Mouse (Mus musculus): ENCODE results near the gene Rin2. TPM values are rescaled to one million over a fixed set of nuclear protein-coding genes. Genes with fewer than 3 reads are reported as not detected.

The Rin2 gene
- polyA plus RNA-seq, 1 experiment from 2014 or later: 56.0 TPM

DNA sequence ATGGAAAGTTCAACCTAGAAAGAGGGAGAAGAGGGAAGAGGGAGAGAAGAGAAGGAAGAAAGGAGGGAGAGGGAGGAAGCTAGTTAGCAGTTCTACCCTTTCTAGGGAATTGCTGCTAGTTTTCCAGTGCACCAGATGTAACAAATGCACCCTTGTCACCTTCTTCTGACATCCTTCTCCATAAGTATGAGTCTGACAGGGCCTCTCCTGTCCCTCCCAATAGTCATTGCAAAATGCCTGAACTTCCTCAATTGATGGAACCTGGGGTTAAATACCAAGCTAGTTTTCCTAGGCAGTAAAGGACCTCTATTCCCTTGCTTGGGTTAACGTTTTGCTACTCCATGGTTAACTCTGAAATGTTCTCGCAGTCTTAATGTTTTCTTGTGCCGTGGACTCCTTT is 149.7 kb downstream of the Rin2 start:
- Histone ChIP-seq H3K9me3 (no peaks in the 10 kb centered on the region), H3K9ac (no peak overlapping the region), H3K36me3 (peaks cover 8% of the 10 kb centered on the region; the same call in 1 of the 2 replicates), H3K4me1 (0 out of 2 replicates have a peak, but pooled peaks cover 3% of the 10 kb centered on the region), H3K4me3 (no peak overlapping the region), H3K27ac (no peak overlapping the region), H3K27me3 (no peaks in the 10 kb centered on the region), H3K4me2 (no peak overlapping the region)
- ATAC-seq (ENCODE audit: insufficient number of reproducible peaks, low FRiP score, low TSS enrichment, low read depth): no peak
- 86% methylated on average over 3 of the region's 3 CpGs for WGBS

DNA sequence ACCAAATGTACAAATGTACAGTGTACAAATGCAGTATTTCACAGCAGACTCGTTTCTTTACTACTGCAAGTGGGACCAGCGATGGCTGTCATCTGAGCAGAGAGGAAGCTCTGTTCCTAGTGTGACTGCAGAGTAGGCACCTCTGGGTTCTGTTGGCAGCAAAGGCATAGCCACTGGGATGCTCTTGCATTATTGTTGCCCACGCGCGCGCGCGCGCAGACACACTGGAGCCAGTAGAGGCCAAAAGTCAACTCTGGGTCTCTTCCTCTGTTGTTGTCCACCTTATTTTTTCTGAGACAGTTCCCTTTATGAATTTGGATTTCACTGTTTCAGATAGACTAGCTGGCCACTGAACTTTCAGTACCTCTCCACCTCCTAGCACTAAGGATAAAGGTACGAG is 150.2 kb downstream of the Rin2 start:
- H3K27me3 ChIP-seq: no peaks in the 10 kb centered on the region
- no peaks in the 10 kb centered on the region for H3K9me3 ChIP-seq
- H3K9ac ChIP-seq: no peak overlapping the region
- 0 out of 2 replicates have a peak, but pooled peaks cover 3% of the 10 kb centered on the region for H3K4me1 ChIP-seq
- no peak for ATAC-seq (ENCODE audit: insufficient number of reproducible peaks, low FRiP score, low TSS enrichment, low read depth)
- no peak overlapping the region for H3K4me2 ChIP-seq
- peaks cover 8% of the 10 kb centered on the region; the same call in 1 of the 2 replicates for H3K36me3 ChIP-seq
- 96% methylated on average over 10 of the region's 10 CpGs for WGBS
- H3K27ac ChIP-seq: no peak overlapping the region
- H3K4me3 ChIP-seq: no peak overlapping the region

GRCm38 (mm10) chr2:145827930-145828329 is 152.9 kb downstream of the Rin2 start:
- Histone ChIP-seq H3K36me3 (peaks cover 6% of the 10 kb centered on the region; the same call in 1 of the 2 replicates), H3K9me3 (no peaks in the 10 kb centered on the region), H3K4me2 (no peak overlapping the region), H3K9ac (no peak overlapping the region), H3K4me3 (no peak overlapping the region), H3K27me3 (no peaks in the 10 kb centered on the region), H3K4me1 (peaks cover 15% of the 10 kb centered on the region), H3K27ac (no peak overlapping the region)
- WGBS: 69% methylated on average over 2 of the region's 2 CpGs
- ATAC-seq (ENCODE audit: insufficient number of reproducible peaks, low FRiP score, low TSS enrichment, low read depth): no peak

DNA sequence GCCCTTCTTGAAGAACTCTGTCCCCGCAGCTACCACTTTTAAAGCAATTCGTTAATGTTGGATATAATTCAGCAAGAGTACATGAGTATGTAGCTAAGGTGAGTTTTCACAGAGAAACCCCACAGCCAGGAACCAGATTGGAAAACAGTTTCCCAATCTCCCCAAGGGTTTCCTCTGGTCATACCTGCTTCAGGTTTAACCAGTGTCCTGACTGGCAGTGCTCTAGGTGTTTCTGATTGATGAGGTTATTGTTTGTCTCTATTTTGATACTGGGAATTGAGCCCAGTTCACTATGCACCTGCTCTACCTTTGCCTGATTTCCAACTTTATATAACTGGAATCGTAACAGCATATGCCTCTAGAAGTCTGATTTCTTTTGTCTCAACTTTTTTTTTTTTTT is 153.6 kb downstream of the Rin2 start:
- H3K36me3 ChIP-seq: no peaks in the 10 kb centered on the region
- no peaks in the 10 kb centered on the region for H3K9me3 ChIP-seq
- H3K4me3 ChIP-seq: no peak overlapping the region
- H3K27me3 ChIP-seq: no peaks in the 10 kb centered on the region
- WGBS: 80% methylated on average over 3 of the region's 3 CpGs
- H3K9ac ChIP-seq: no peak overlapping the region
- no peak overlapping the region for H3K27ac ChIP-seq
- ATAC-seq (ENCODE audit: insufficient number of reproducible peaks, low FRiP score, low TSS enrichment, low read depth): no peak
- no peak overlapping the region for H3K4me2 ChIP-seq
- H3K4me1 ChIP-seq: peaks cover 22% of the 10 kb centered on the region

- no peak overlapping the region for H3K4me3 ChIP-seq
- H3K36me3 ChIP-seq: no peaks in the 10 kb centered on the region
- H3K27me3 ChIP-seq: no peaks in the 10 kb centered on the region
- ATAC-seq (ENCODE audit: insufficient number of reproducible peaks, low FRiP score, low TSS enrichment, low read depth): no peak
- H3K4me2 ChIP-seq: no peak overlapping the region
- H3K9ac ChIP-seq: no peak overlapping the region
- no peak overlapping the region for H3K27ac ChIP-seq
- 83% methylated on average over 4 of the region's 4 CpGs for WGBS
- no peaks in the 10 kb centered on the region for H3K9me3 ChIP-seq
- peaks cover 25% of the 10 kb centered on the region for H3K4me1 ChIP-seq
Measured at GRCm38 (mm10) chr2:145829231-145829630, 154.2 kb downstream of the Rin2 start.

DNA sequence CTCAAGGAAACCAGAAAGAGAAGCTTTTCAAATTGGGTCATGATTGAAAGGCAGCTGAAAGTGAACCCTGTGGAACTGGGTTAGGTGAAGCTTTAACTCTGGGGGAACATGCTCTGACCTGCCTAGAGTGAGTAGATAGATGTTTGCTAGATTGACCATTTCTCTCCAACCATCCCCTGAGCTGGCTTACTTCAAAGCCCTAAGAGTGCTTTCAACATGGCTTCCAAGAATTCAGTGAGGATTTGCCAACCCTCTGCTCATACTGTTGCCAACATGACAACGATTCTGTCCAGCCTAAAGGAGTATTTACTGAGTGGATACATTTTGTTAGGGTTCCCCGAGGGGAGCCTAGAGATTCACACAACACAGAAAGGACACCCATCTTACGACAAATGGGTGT is 155.4 kb downstream of the Rin2 start:
- ATAC-seq (ENCODE audit: insufficient number of reproducible peaks, low FRiP score, low TSS enrichment, low read depth): no peak
- H3K9me3 ChIP-seq: no peaks in the 10 kb centered on the region
- no peak overlapping the region for H3K4me2 ChIP-seq
- no peaks in the 10 kb centered on the region for H3K27me3 ChIP-seq
- H3K36me3 ChIP-seq: peaks cover 4% of the 10 kb centered on the region; the same call in 1 of the 2 replicates
- no peak overlapping the region for H3K4me3 ChIP-seq
- H3K4me1 ChIP-seq: peaks cover 25% of the 10 kb centered on the region
- no peak overlapping the region for H3K9ac ChIP-seq
- H3K27ac ChIP-seq: no peak overlapping the region
- WGBS: 82% methylated on average over 3 of the region's 3 CpGs

DNA sequence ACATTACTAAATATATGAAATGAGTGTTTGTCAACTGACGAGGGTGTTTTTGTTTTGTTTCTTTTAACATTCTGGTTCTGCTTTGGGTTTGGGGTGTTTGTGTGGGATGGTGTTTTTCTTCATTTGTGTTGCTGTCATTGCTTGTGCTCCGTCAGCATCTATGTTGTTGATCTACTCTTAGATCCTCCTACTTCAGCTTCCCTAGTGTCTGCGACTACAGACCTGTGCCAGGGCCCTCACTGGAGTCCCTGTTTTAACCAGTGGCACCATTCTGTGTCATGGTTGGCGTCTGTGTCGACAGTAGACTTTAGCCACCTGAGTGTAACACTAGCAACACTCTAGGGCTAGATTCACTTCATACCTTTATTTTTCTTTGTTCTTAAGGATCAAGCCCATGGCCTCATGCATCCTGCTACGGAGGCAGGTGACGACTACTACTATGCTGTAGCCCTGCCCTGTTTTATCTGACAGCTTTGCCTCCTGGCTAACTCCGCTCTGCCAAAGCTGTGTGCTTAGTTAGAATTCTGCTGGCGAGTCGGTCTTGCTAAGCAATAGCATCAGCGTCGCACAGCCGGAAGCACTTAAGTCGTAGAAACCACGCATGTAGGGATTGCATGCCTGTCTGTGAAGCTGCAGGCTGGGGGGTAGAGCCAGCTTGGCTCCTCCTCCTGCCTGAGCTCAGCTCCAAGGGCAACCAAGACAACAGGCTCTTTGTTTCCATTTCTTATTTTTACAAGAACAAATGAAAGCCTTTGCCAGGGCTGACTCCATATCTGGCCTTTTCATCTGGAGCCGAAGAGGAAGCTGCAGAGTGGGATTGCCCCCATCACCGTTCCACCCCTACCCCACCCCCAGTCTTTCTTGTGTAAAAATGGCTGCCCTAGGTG is 157.2 kb downstream of the Rin2 start:
- ATAC-seq (ENCODE audit: insufficient number of reproducible peaks, low FRiP score, low TSS enrichment, low read depth): peak; percentile 83
- H3K27me3 ChIP-seq: no peaks in the 10 kb centered on the region
- H3K36me3 ChIP-seq: peaks cover 4% of the 10 kb centered on the region; the same call in 1 of the 2 replicates
- no peaks in the 10 kb centered on the region for H3K9me3 ChIP-seq
- H3K4me2 ChIP-seq: peak overlapping the region; percentile 33
- H3K4me3 ChIP-seq: peak overlapping the region; percentile 10; the same call in 1 of the 2 replicates
- H3K9ac ChIP-seq: no peak overlapping the region
- WGBS: 27% methylated on average over 17 of the region's 17 CpGs
- peak overlapping the region; percentile 89 for H3K27ac ChIP-seq
- peaks cover 25% of the 10 kb centered on the region for H3K4me1 ChIP-seq

- Histone ChIP-seq H3K4me1 (peaks cover 25% of the 10 kb centered on the region), H3K27ac (peak overlapping the region; percentile 89), H3K4me2 (peak overlapping the region; percentile 33), H3K36me3 (peaks cover 4% of the 10 kb centered on the region; the same call in 1 of the 2 replicates), H3K4me3 (no peak overlapping the region), H3K9ac (no peak overlapping the region), H3K9me3 (no peaks in the 10 kb centered on the region), H3K27me3 (no peaks in the 10 kb centered on the region)
- ATAC-seq (ENCODE audit: insufficient number of reproducible peaks, low FRiP score, low TSS enrichment, low read depth): no peak
- 17% methylated on average over 5 of the region's 5 CpGs for WGBS
Measured at GRCm38 (mm10) chr2:145832836-145833221, 157.8 kb downstream of the Rin2 start.

DNA sequence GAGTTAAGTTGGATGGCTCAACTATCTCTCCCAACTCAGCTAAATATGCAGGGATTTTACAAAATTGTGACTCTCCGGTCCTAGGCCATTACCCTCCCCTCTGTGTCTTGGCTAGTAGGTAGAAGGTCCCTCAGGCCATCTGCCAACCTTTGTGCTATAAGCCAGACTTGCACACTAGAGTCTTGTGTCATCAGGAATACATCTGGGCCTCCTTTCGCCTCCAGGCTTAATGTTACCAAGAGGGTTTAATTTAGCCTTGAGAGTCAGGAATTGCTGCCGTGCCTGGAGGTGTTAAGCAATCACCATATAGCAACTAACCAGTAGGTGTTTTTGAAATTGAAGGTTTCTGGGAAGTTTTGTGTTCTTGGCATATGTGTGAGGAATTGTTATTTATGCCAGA is 158.3 kb downstream of the Rin2 start:
- no peak for ATAC-seq (ENCODE audit: insufficient number of reproducible peaks, low FRiP score, low TSS enrichment, low read depth)
- Histone ChIP-seq H3K4me3 (no peak overlapping the region), H3K9ac (no peak overlapping the region), H3K4me1 (peaks cover 25% of the 10 kb centered on the region), H3K9me3 (no peaks in the 10 kb centered on the region), H3K36me3 (peaks cover 4% of the 10 kb centered on the region; the same call in 1 of the 2 replicates), H3K4me2 (no peak overlapping the region), H3K27me3 (no peaks in the 10 kb centered on the region), H3K27ac (peak overlapping the region; percentile 89)
- 36% methylated on average over 3 of the region's 3 CpGs for WGBS

GRCm38 (mm10) chr2:145835920-145836319 is 160.9 kb downstream of the Rin2 start:
- ATAC-seq (ENCODE audit: insufficient number of reproducible peaks, low FRiP score, low TSS enrichment, low read depth): no peak
- WGBS: 84% methylated on average over 1 of the region's 1 CpGs
- H3K4me3 ChIP-seq: no peak overlapping the region
- peaks cover 22% of the 10 kb centered on the region for H3K4me1 ChIP-seq
- no peak overlapping the region for H3K9ac ChIP-seq
- H3K27ac ChIP-seq: no peak overlapping the region
- no peak overlapping the region for H3K4me2 ChIP-seq
- H3K9me3 ChIP-seq: no peaks in the 10 kb centered on the region
- peaks cover 7% of the 10 kb centered on the region; the same call in 1 of the 2 replicates for H3K36me3 ChIP-seq
- no peaks in the 10 kb centered on the region for H3K27me3 ChIP-seq

DNA sequence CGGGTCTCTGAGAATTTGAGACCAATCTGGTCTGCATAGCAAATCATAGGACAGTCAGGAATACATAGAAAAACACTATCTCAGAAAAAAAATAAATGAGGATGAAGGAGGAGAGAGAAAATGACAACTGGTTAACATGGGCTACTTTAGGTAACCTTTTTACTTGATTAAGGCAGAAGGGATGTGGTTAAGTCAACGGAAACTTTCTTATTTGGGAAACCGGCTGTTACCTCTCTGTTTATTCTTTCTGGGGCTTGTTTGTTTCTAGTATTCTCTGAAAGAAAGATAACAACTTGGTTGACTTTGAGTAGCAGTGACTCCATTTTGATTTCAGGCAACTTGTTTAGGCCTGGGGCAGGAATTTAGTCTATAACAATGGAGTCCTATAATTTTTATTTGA is 163.7 kb downstream of the Rin2 start:
- ATAC-seq (ENCODE audit: insufficient number of reproducible peaks, low FRiP score, low TSS enrichment, low read depth): no peak
- Histone ChIP-seq H3K4me2 (no peak overlapping the region), H3K36me3 (peaks cover 7% of the 10 kb centered on the region; the same call in 1 of the 2 replicates), H3K4me3 (no peak overlapping the region), H3K9ac (no peak overlapping the region), H3K27me3 (no peaks in the 10 kb centered on the region), H3K27ac (no peak overlapping the region), H3K4me1 (peaks cover 2% of the 10 kb centered on the region; the same call in 1 of the 2 replicates), H3K9me3 (no peaks in the 10 kb centered on the region)
- WGBS: 79% methylated on average over 3 of the region's 3 CpGs

GRCm38 (mm10) chr2:145839565-145840315 is 164.7 kb downstream of the Rin2 start:
- no peaks in the 10 kb centered on the region for H3K9me3 ChIP-seq
- no peak overlapping the region for H3K4me2 ChIP-seq
- H3K9ac ChIP-seq: no peak overlapping the region
- H3K4me3 ChIP-seq: no peak overlapping the region
- 84% methylated on average over 9 of the region's 9 CpGs for WGBS
- H3K36me3 ChIP-seq: 0 out of 2 replicates have a peak, but pooled peaks cover 3% of the 10 kb centered on the region
- H3K4me1 ChIP-seq: peaks cover 2% of the 10 kb centered on the region
- no peak overlapping the region for H3K27ac ChIP-seq
- no peak for ATAC-seq (ENCODE audit: insufficient number of reproducible peaks, low FRiP score, low TSS enrichment, low read depth)
- no peaks in the 10 kb centered on the region for H3K27me3 ChIP-seq
